In genomic region chr17:83907538-83907937, GRCm38 (mm10) we compare ENCODE assay signal across 20 mouse cellular contexts. TPM values are rescaled to one million over a fixed set of nuclear protein-coding genes. Genes with fewer than 3 reads are reported as not detected.
A peak's percentile ranks its signal among the peaks of the same experiment; 100 is the strongest.
DNase-seq lines count a peak whose midpoint lies in the region; ATAC-seq and TF ChIP-seq lines count a peak whose summit lies in the region.
"Had no signal": no experiment of that assay in that cellular context is flagged by ENCODE, and none has a peak within 500 bp of the region (broad histone marks: within the 10 kb centered on the region; RNA-seq: fewer than 3 reads in every experiment).

No protein-coding gene starts in this region.

- H3K4me2 ChIP-seq in liver, embryonic 12.5 days = peak overlapping the region; percentile 35
- H3K4me2 ChIP-seq in liver, embryonic 11.5 days = no peak overlapping the region
- H3K4me2 ChIP-seq: embryonic facial prominence, embryonic 15.5 days; heart, embryonic 13.5 days; hindbrain, embryonic 12.5 days had no signal

- no peaks in the 10 kb centered on the region for H3K79me2 ChIP-seq in MEL (ENCODE audit: control insufficient read depth, insufficient read depth, low read length, poor library complexity)

- TF ChIP-seq POLR2A in MEL (IDR thresholded peaks at IDR 0.05; ENCODE audit: control insufficient read depth in 1 of 2, insufficient read depth in 1 of 2, low read depth in 1 of 2, low read length in 2 of 2, poor library complexity in 1 of 2) = no peak

- peaks cover 59% of the 10 kb centered on the region for H3K4me1 ChIP-seq in liver, embryonic 12.5 days
- H3K4me1 ChIP-seq in liver, embryonic 11.5 days (replicated peaks; ENCODE audit: control insufficient read depth, insufficient read depth, low read length) = peaks cover 31% of the 10 kb centered on the region
- H3K4me1 ChIP-seq in MEL (ENCODE audit: control insufficient read depth in 1 of 2, insufficient read depth in 2 of 2, low read length in 2 of 2) = peaks cover 2 to 32% of the 10 kb centered on the region in 2 experiments
- peaks cover 39% of the 10 kb centered on the region for H3K4me1 ChIP-seq in embryonic facial prominence, embryonic 10.5 days

- no peak overlapping the region for H3K9ac ChIP-seq in liver, embryonic 12.5 days
- H3K9ac ChIP-seq in liver, embryonic 11.5 days (ENCODE audit: low read depth, low read length) = no peak overlapping the region
- H3K9ac ChIP-seq in MEL (ENCODE audit: control insufficient read depth, low read depth, low read length, poor library complexity, severe bottlenecking) = no peak overlapping the region
- H3K9ac ChIP-seq: embryonic facial prominence, embryonic 15.5 days; heart, embryonic 13.5 days; hindbrain, embryonic 12.5 days had no signal

- no peak for TF ChIP-seq RAD21 in MEL (IDR thresholded peaks at IDR 0.05; ENCODE audit: low read depth, low read length)

- 29% methylated on average over 3 of the region's 3 CpGs for WGBS in liver, embryonic 12.5 days (ENCODE audit: insufficient replicate concordance)
- WGBS in liver, embryonic 11.5 days = 42% methylated on average over 3 of the region's 3 CpGs
- 87% methylated on average over 3 of the region's 3 CpGs for WGBS in embryonic facial prominence, embryonic 10.5 days

- no peaks in the 10 kb centered on the region for H3K36me3 ChIP-seq in liver, embryonic 12.5 days
- H3K36me3 ChIP-seq in liver, embryonic 11.5 days (ENCODE audit: control insufficient read depth, insufficient read depth, low read length) = no peaks in the 10 kb centered on the region
- peaks cover 0 to 23% of the 10 kb centered on the region in 2 experiments; a peak in 2 of 4 replicates for H3K36me3 ChIP-seq in MEL (ENCODE audit: control insufficient read depth in 1 of 2, insufficient read depth in 2 of 2, low read length in 2 of 2)
- H3K36me3 ChIP-seq in embryonic facial prominence, embryonic 10.5 days (replicated peaks) = no peaks in the 10 kb centered on the region
- H3K36me3 ChIP-seq: embryonic facial prominence, embryonic 15.5 days; forebrain, embryonic 10.5 days; heart, embryonic 13.5 days; hindbrain, embryonic 12.5 days had no signal

- no peak overlapping the region for H3K4me3 ChIP-seq in liver, embryonic 12.5 days
- H3K4me3 ChIP-seq in liver, embryonic 11.5 days (ENCODE audit: low read depth, low read length) = no peak overlapping the region
- H3K4me3 ChIP-seq in MEL (ENCODE audit: control insufficient read depth in 1 of 2, insufficient read depth in 1 of 2, low read depth in 2 of 2, low read length in 2 of 2) = no peak overlapping the region
- no peak overlapping the region for H3K4me3 ChIP-seq in embryonic facial prominence, embryonic 10.5 days
- H3K4me3 ChIP-seq: embryonic facial prominence, embryonic 15.5 days; erythroblast, embryonic 14.5 days; forebrain, embryonic 10.5 days; heart, embryonic 13.5 days; hindbrain, embryonic 12.5 days had no signal

- TF ChIP-seq EP300 in MEL (IDR thresholded peaks at IDR 0.05; ENCODE audit: low read depth in 1 of 2, low read length in 2 of 2) = no peak

- no peaks in the 10 kb centered on the region for H3K9me3 ChIP-seq in liver, embryonic 12.5 days (replicated peaks)
- no peaks in the 10 kb centered on the region for H3K9me3 ChIP-seq in liver, embryonic 11.5 days (ENCODE audit: control insufficient read depth, low read length)
- H3K9me3 ChIP-seq in MEL (replicated peaks; ENCODE audit: insufficient read depth, low read length) = no peaks in the 10 kb centered on the region
- H3K9me3 ChIP-seq in embryonic facial prominence, embryonic 10.5 days = no peaks in the 10 kb centered on the region
- H3K9me3 ChIP-seq: embryonic facial prominence, embryonic 15.5 days; forebrain, embryonic 10.5 days; hindbrain, embryonic 12.5 days had no signal

- DNase-seq in liver, embryonic 11.5 days (ENCODE audit: low spot score) = no peak
- peak; percentile 27 for DNase-seq in MEL (ENCODE audit: low read depth, low spot score)
- no peak for DNase-seq in embryonic facial prominence, embryonic 10.5 days (ENCODE audit: low spot score)
- no peak for DNase-seq in lung, postnatal 25 days (ENCODE audit: low spot score)
- no peak for DNase-seq in layer of hippocampus, adult 18-20 months (ENCODE audit: low spot score in 2 of 2)
- DNase-seq: adrenal gland, postnatal 14 days; cerebellum, adult 11-12 months; cerebellum, adult 9-10 months; cerebellum, postnatal 36 days; gastrocnemius, postnatal 25 days; heart, postnatal 4 days had no signal

- H3K27me3 ChIP-seq in liver, embryonic 12.5 days (replicated peaks) = no peaks in the 10 kb centered on the region
- no peaks in the 10 kb centered on the region for H3K27me3 ChIP-seq in liver, embryonic 11.5 days (replicated peaks; ENCODE audit: control insufficient read depth, insufficient read depth, low read length)
- H3K27me3 ChIP-seq in MEL (ENCODE audit: control insufficient read depth in 1 of 2, insufficient read depth in 2 of 2, low read length in 2 of 2) = no peaks in the 10 kb centered on the region
- H3K27me3 ChIP-seq in embryonic facial prominence, embryonic 10.5 days (replicated peaks; ENCODE audit: low read depth, poor library complexity, severe bottlenecking) = no peaks in the 10 kb centered on the region
- H3K27me3 ChIP-seq: embryonic facial prominence, embryonic 15.5 days; heart, embryonic 13.5 days; hindbrain, embryonic 12.5 days had no signal

- H3K27ac ChIP-seq in liver, embryonic 12.5 days = no peak overlapping the region
- no peak overlapping the region for H3K27ac ChIP-seq in liver, embryonic 11.5 days (ENCODE audit: low read depth, low read length)
- no peak overlapping the region for H3K27ac ChIP-seq in MEL (ENCODE audit: control insufficient read depth, low read depth, low read length)
- H3K27ac ChIP-seq in embryonic facial prominence, embryonic 10.5 days (replicated peaks) = 0 out of 2 replicates have a peak overlapping the region, but pooled peaks have one; percentile 8
- H3K27ac ChIP-seq: embryonic facial prominence, embryonic 15.5 days; forebrain, embryonic 10.5 days; heart, embryonic 13.5 days; hindbrain, embryonic 12.5 days had no signal

- TF ChIP-seq CTCF in MEL (IDR thresholded peaks at IDR 0.05 in 2 of 3, conservative IDR thresholded peaks at IDR 0.05 in 1 of 3; ENCODE audit: control insufficient read depth in 1 of 3, insufficient read depth in 1 of 3, low read depth in 2 of 3, low read length in 3 of 3, poor library complexity in 1 of 3, severe bottlenecking in 1 of 3) = no peak

- no peak for ATAC-seq in liver, embryonic 12.5 days
- no peak for ATAC-seq in liver, embryonic 11.5 days (replicated peaks; ENCODE audit: low FRiP score)
- peak; percentile 47 for ATAC-seq in megakaryocyte-erythroid progenitor cell, adult 5-6 weeks (replicated peaks; ENCODE audit: low FRiP score, low TSS enrichment, poor library complexity, severe bottlenecking)
- ATAC-seq: forebrain, embryonic 14.5 days; hindbrain, embryonic 16.5 days had no signal

TF ChIP-seq in MEL, 35 proteins besides CTCF, POLR2A, EP300 and RAD21:
- TF ChIP-seq ETS1 (IDR thresholded peaks at IDR 0.05; ENCODE audit: low read depth, low read length) (no peak), TCF12 (IDR thresholded peaks at IDR 0.05; ENCODE audit: low read depth, low read length) (0 out of 2 replicates have a peak, but pooled peaks have one; percentile 12), CHD2 (IDR thresholded peaks at IDR 0.05; ENCODE audit: low read length) (no peak), TAL1 (IDR thresholded peaks at IDR 0.05; ENCODE audit: low read length) (peak; percentile 71), HCFC1 (IDR thresholded peaks at IDR 0.05; ENCODE audit: low read depth, low read length) (no peak), KAT2A (conservative IDR thresholded peaks at IDR 0.05; ENCODE audit: low read depth, low read length) (no peak), CHD1 (IDR thresholded peaks at IDR 0.05; ENCODE audit: low read depth, low read length) (no peak), ZC3H11A (IDR thresholded peaks at IDR 0.05; ENCODE audit: low read depth, low read length) (no peak), MAZ (IDR thresholded peaks at IDR 0.05; ENCODE audit: low read depth, low read length) (no peak), POLR2AphosphoS2 (IDR thresholded peaks at IDR 0.05; ENCODE audit: low read length) (no peak), MEF2A (IDR thresholded peaks at IDR 0.05; ENCODE audit: extremely low read depth, insufficient replicate concordance, low read depth, low read length, poor library complexity, severe bottlenecking) (no peak), SMC3 (IDR thresholded peaks at IDR 0.05; ENCODE audit: low read depth, low read length) (no peak), E2F4 (IDR thresholded peaks at IDR 0.05; ENCODE audit: borderline replicate concordance, low read depth, low read length) (no peak), ELF1 (IDR thresholded peaks at IDR 0.05; ENCODE audit: low read depth, low read length) (no peak), GATA1 (IDR thresholded peaks at IDR 0.05; ENCODE audit: low read depth, low read length) (peak; percentile 6; the same call in 1 of the 2 replicates)

RNA-seq across cellular contexts. Expression of gene Haao, which starts 59.8 kb away (rescaled TPM):
- 7.1 and 7.7 TPM in 2 replicates for polyA plus RNA-seq in liver, embryonic 12.5 days (2016; fragmentation: Nextera tagmentation; extraction: Ambion mirVana)
- polyA plus RNA-seq in liver, embryonic 11.5 days (2014; fragmentation: Nextera tagmentation; extraction: Ambion mirVana) = 4.3 and 4.8 TPM in 2 replicates
- total RNA-seq in MEL (2012; rRNA removed) = 1.2 and 1.5 TPM in 2 replicates
- 1 to 10 TPM in 1 of 2 experiments, not detected in 1; 2.8 TPM for polyA plus RNA-seq in MEL (2012; ENCODE audit: insufficient read depth in 1 of 2, insufficient read length in 2 of 2, low read depth in 1 of 2, low replicate concordance in 2 of 2, missing spikeins in 1 of 2)
- not detected in 2 replicates for polyA plus RNA-seq in embryonic facial prominence, embryonic 10.5 days (2016; fragmentation: Nextera tagmentation; extraction: Ambion mirVana)
- 1.6 and 3.9 TPM in 2 replicates for total RNA-seq in megakaryocyte-erythroid progenitor cell, adult 5-6 weeks (2014; fragmentation: Nextera tagmentation)
- total RNA-seq in megakaryocyte-erythroid progenitor cell, adult 5-6 weeks (2017) = 3.2 and 3.9 TPM in 2 replicates
- under 1 TPM in 1 of 2 experiments, not detected in 1; 0.30 TPM for total RNA-seq in layer of hippocampus, adult 18-20 months (2021)
- total RNA-seq: gastrocnemius, postnatal 25 days had no signal
- polyA plus RNA-seq: erythroblast, embryonic 14.5 days had no signal
